Mouse (Mus musculus): ENCODE measurements around the gene Cenpx. TPM values are rescaled to one million over a fixed set of nuclear protein-coding genes. Genes with fewer than 3 reads are reported as not detected.
"Not testable (repeated sequence)": the region's sequence is repeated elsewhere in the genome, so short reads cannot be mapped to it uniquely, and the experiment has no call there.

Cenpx gene
- polyA plus RNA-seq (2016; fragmentation: Nextera tagmentation; extraction: Ambion mirVana), result 118 and 133 TPM in 2 replicates

GRCm38 (mm10) chr11:120713580-120714518 lies at the start of gene Cenpx, which contains the start of gene Lrrc45:
Gene Cenpx (minus strand): TSS chr11:120713738.
Gene Lrrc45 (plus strand): TSS chr11:120713925.
- peaks cover 2% of the 10 kb centered on the region; the same call in 1 of the 2 replicates for H3K27me3 ChIP-seq (ENCODE audit: poor library complexity, severe bottlenecking)
- no peaks in the 10 kb centered on the region for H3K9me3 ChIP-seq
- peak within 1 kb of the TSS; percentile 66 for H3K4me3 ChIP-seq
- H3K4me1 ChIP-seq, result peaks cover 46% of the 10 kb centered on the region
- H3K27ac ChIP-seq, result peak within 1 kb of the TSS; percentile 84
- WGBS, result 5% methylated on average over 53 of the region's 53 CpGs
- DNase-seq (ENCODE audit: extremely low spot score, low spot score), result peak; percentile 98
- H3K36me3 ChIP-seq (replicated peaks), result peaks cover 65% of the 10 kb centered on the region

- Histone ChIP-seq H3K27me3 (ENCODE audit: poor library complexity, severe bottlenecking) (peaks cover 34% of the 10 kb centered on the region), H3K9me3 (peaks cover 24% of the 10 kb centered on the region)
- H3K4me1 ChIP-seq; H3K4me3 ChIP-seq; H3K27ac ChIP-seq; H3K36me3 ChIP-seq (replicated peaks); DNase-seq (ENCODE audit: extremely low spot score, low spot score): not testable (repeated sequence)
- WGBS, result 21% methylated on average over 14 of the region's 14 CpGs
These were observed 49.1 kb upstream of the Cenpx start, which contains the start of gene Hmga1b for GRCm38 (mm10) chr11:120762672-120763041. Gene Hmga1b (plus strand): TSS chr11:120762794.

DNA sequence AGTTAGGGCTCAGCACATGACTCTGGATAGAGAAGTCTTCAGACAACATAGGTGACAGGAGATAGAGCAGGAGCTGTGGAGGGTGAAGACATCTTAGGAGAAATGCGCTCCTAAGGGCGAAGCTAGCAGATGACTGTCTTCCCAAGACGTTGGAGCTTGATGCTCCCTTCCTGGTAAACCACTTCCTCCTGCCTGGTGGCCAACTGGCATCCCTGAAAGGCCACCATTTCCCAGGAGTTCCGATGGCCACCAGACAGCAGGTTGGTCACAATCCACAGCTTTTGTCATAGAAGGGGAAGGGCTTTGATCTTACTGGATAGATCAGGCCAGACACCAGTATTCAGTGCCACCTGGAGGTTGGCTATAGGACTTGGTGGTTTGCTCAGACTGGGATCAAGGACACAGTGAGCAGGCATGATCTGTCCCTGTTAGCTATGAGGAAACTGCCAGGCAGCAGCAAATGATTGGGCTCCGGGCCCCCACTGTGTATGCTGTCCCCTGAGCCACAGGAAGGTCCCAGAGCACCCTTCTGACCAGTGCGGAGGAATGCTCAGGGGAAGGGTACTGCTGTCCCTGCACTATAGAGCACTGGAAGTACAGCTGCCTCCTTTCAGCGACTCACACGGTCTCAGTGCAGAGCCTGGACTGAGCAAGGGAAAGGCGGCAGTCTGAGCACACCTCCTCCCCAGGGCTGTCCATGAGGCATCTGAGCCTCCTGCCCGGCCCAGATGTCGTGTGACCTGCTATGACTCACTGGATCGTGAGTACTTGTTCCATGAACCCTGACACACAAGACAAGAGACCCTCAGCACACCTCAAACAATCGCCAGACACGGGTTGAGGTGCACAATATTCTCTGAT lies 48.5 kb upstream of the Cenpx start:
- peaks cover 29% of the 10 kb centered on the region for H3K9me3 ChIP-seq
- H3K4me3 ChIP-seq, result no peak overlapping the region
- peaks cover 34% of the 10 kb centered on the region for H3K27me3 ChIP-seq (ENCODE audit: poor library complexity, severe bottlenecking)
- no peak overlapping the region for H3K27ac ChIP-seq
- no peaks in the 10 kb centered on the region for H3K36me3 ChIP-seq (replicated peaks)
- WGBS, result 77% methylated on average over 14 of the region's 14 CpGs
- H3K4me1 ChIP-seq, result no peaks in the 10 kb centered on the region
- no peak for DNase-seq (ENCODE audit: extremely low spot score, low spot score)

- WGBS, result 94% methylated on average over 9 of the region's 9 CpGs
- DNase-seq (ENCODE audit: extremely low spot score, low spot score), result no peak
- Histone ChIP-seq H3K4me3 (no peak overlapping the region), H3K27me3 (ENCODE audit: poor library complexity, severe bottlenecking) (peaks cover 28% of the 10 kb centered on the region), H3K9me3 (peaks cover 39% of the 10 kb centered on the region), H3K36me3 (replicated peaks) (no peaks in the 10 kb centered on the region), H3K4me1 (no peaks in the 10 kb centered on the region), H3K27ac (no peak overlapping the region)
These were observed 46.7 kb upstream of the Cenpx start for GRCm38 (mm10) chr11:120760236-120760635.

GRCm38 (mm10) chr11:120751606-120752005 lies 38.1 kb upstream of the Cenpx start:
- Histone ChIP-seq H3K9me3 (peaks cover 6% of the 10 kb centered on the region; the same call in 1 of the 2 replicates), H3K4me3 (no peak overlapping the region), H3K4me1 (no peaks in the 10 kb centered on the region), H3K36me3 (replicated peaks) (no peaks in the 10 kb centered on the region), H3K27ac (no peak overlapping the region), H3K27me3 (ENCODE audit: poor library complexity, severe bottlenecking) (no peaks in the 10 kb centered on the region)
- 82% methylated on average over 4 of the region's 4 CpGs for WGBS
- no peak for DNase-seq (ENCODE audit: extremely low spot score, low spot score)

- H3K36me3 ChIP-seq (replicated peaks), result no peaks in the 10 kb centered on the region
- no peaks in the 10 kb centered on the region for H3K27me3 ChIP-seq (ENCODE audit: poor library complexity, severe bottlenecking)
- H3K4me3 ChIP-seq, result no peak overlapping the region
- no peak for DNase-seq (ENCODE audit: extremely low spot score, low spot score)
- WGBS, result 65% methylated on average over 8 of the region's 8 CpGs
- H3K4me1 ChIP-seq, result no peaks in the 10 kb centered on the region
- H3K27ac ChIP-seq, result no peak overlapping the region
- H3K9me3 ChIP-seq, result no peaks in the 10 kb centered on the region
These were observed 35.9 kb upstream of the Cenpx start for GRCm38 (mm10) chr11:120749430-120749829.

DNA sequence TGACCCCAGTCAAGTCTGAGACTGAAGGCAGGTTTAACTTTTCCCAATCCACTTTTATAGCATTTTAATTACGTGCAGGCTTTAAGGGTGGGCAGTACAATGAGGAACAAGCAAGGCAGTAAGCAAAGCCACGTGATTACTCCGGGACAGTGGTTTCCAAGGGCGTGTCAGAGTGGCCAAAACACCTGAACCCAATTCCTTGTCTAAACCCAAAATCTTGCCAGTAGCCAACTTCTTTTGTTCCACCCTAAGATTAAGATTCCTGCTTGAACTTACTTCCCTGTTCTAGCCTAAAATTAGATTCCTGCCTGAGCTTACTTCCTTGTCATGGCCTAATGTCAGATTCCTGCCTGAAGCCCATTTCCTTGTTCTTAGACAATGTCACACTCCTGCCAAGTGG lies 34.4 kb upstream of the Cenpx start:
- WGBS, result 84% methylated on average over 4 of the region's 4 CpGs
- H3K4me3 ChIP-seq, result no peak overlapping the region

GRCm38 (mm10) chr11:120744121-120744701 lies 30.7 kb upstream of the Cenpx start:
- Histone ChIP-seq H3K36me3 (replicated peaks) (no peaks in the 10 kb centered on the region), H3K27ac (no peak overlapping the region), H3K9me3 (no peaks in the 10 kb centered on the region), H3K27me3 (ENCODE audit: poor library complexity, severe bottlenecking) (no peaks in the 10 kb centered on the region), H3K4me1 (no peaks in the 10 kb centered on the region), H3K4me3 (no peak overlapping the region)
- WGBS, result 74% methylated on average over 7 of the region's 7 CpGs
- DNase-seq (ENCODE audit: extremely low spot score, low spot score), result no peak

More for the DNA sequence above, 34.4 kb upstream of the Cenpx start:
- no peak for DNase-seq (ENCODE audit: extremely low spot score, low spot score)
- H3K27ac ChIP-seq, result no peak overlapping the region
- H3K4me1 ChIP-seq, result no peaks in the 10 kb centered on the region
- H3K27me3 ChIP-seq (ENCODE audit: poor library complexity, severe bottlenecking), result no peaks in the 10 kb centered on the region
- no peaks in the 10 kb centered on the region for H3K9me3 ChIP-seq
- no peaks in the 10 kb centered on the region for H3K36me3 ChIP-seq (replicated peaks)

GRCm38 (mm10) chr11:120740981-120741380 lies 27.4 kb upstream of the Cenpx start:
- H3K36me3 ChIP-seq (replicated peaks), result no peaks in the 10 kb centered on the region
- WGBS, result 89% methylated on average over 5 of the region's 5 CpGs

GRCm38 (mm10) chr11:120736424-120736823 lies 22.9 kb upstream of the Cenpx start:
- Histone ChIP-seq H3K27me3 (ENCODE audit: poor library complexity, severe bottlenecking) (peaks cover 5% of the 10 kb centered on the region; the same call in 1 of the 2 replicates), H3K27ac (no peak overlapping the region), H3K9me3 (no peaks in the 10 kb centered on the region), H3K4me1 (no peaks in the 10 kb centered on the region), H3K4me3 (no peak overlapping the region), H3K36me3 (replicated peaks) (no peaks in the 10 kb centered on the region)
- no peak for DNase-seq (ENCODE audit: extremely low spot score, low spot score)
- WGBS, result 72% methylated on average over 6 of the region's 6 CpGs

More at GRCm38 (mm10) chr11:120740981-120741380, 27.4 kb upstream of the Cenpx start:
- H3K9me3 ChIP-seq, result no peaks in the 10 kb centered on the region
- no peak overlapping the region for H3K27ac ChIP-seq
- no peak for DNase-seq (ENCODE audit: extremely low spot score, low spot score)
- H3K27me3 ChIP-seq (ENCODE audit: poor library complexity, severe bottlenecking), result no peaks in the 10 kb centered on the region
- H3K4me1 ChIP-seq, result no peaks in the 10 kb centered on the region
- H3K4me3 ChIP-seq, result no peak overlapping the region

GRCm38 (mm10) chr11:120733521-120733920 lies 20.0 kb upstream of the Cenpx start:
- no peak for DNase-seq (ENCODE audit: extremely low spot score, low spot score)
- Histone ChIP-seq H3K4me1 (peaks cover 11% of the 10 kb centered on the region), H3K27me3 (ENCODE audit: poor library complexity, severe bottlenecking) (peaks cover 30% of the 10 kb centered on the region), H3K9me3 (no peaks in the 10 kb centered on the region), H3K36me3 (replicated peaks) (no peaks in the 10 kb centered on the region), H3K4me3 (no peak overlapping the region), H3K27ac (no peak overlapping the region)
- WGBS, result 71% methylated on average over 6 of the region's 6 CpGs

All from forebrain, embryonic 10.5 days (tissue).